13 mouse cellular contexts compared by ENCODE assay signal in the genomic region with DNA sequence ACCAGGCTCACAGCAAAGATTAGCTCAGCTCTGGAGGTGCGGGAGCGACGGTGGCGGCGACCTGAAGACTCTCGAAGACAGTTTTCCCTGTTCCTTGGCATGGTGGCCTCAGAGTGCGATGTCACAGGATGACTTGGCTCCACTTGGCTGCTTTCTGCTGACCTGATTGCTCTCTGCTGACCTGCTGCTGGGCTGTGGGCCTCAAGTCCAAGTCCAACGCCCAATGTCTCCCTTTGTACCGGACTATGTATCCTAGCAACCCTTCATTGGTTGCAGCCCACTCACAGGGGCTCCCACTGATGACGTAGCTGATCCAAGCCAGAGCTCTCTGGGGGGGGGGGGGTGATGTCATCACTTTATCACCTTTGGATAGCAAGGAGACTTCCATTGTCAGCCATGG. TPM values are rescaled to one million over a fixed set of nuclear protein-coding genes. Genes with fewer than 3 reads are reported as not detected.
"Had no signal": no experiment of that assay in that cellular context is flagged by ENCODE, and none has a peak within 500 bp of the region (broad histone marks: within the 10 kb centered on the region; RNA-seq: fewer than 3 reads in every experiment).

A gene (minus strand): TSS at position 101 of the 400 bp plus-strand sequence.

RNA-seq across cellular contexts. Expression of the gene that starts here (rescaled TPM):
- polyA plus RNA-seq: neural tube, embryonic 12.5 days; neural tube, embryonic 13.5 days; neural tube, embryonic 14.5 days; neural tube, embryonic 15.5 days; small intestine, adult 2 months; spleen, adult 2 months; stomach, embryonic 14.5 days; stomach, embryonic 15.5 days; stomach, embryonic 16.5 days; stomach, postnatal 0 days; thymus, adult 2 months; thymus, postnatal 0 days; urinary bladder, adult 2 months had no signal
